Mouse (Mus musculus) small intestine, adult 2 months (tissue): ENCODE results near the gene Dennd1c. TPM values are rescaled to one million over a fixed set of nuclear protein-coding genes. Genes with fewer than 3 reads are reported as not detected.

Experiments used
- H3K27ac ChIP-seq: fragments of 200-500 bp; 2 replicates; pipeline ENCODE4 v1.5.1; 2012; ENCODE audit warnings: low read depth, low read length, control low read depth, inconsistent platforms; ENCODE audit not compliant: insufficient read depth
- H3K27me3 ChIP-seq: fragments of 200-500 bp; 2 replicates; pipeline ENCODE4 v1.6.1; 2012; ENCODE audit warnings: mild to moderate bottlenecking, moderate library complexity, low read length, inconsistent platforms; ENCODE audit not compliant: control insufficient read depth, insufficient read depth
- H3K36me3 ChIP-seq: fragments of 200-500 bp; 2 replicates; pipeline ENCODE4 v1.6.1; 2012; ENCODE audit warnings: mild to moderate bottlenecking, low read length, control low read depth, inconsistent platforms; ENCODE audit not compliant: control insufficient read depth, insufficient read depth
- H3K4me1 ChIP-seq: fragments of 200-500 bp; 2 replicates; pipeline ENCODE4 v1.6.1; 2012; ENCODE audit warnings: low read length, inconsistent platforms, mixed read lengths; ENCODE audit not compliant: control insufficient read depth, insufficient read depth, insufficient read length
- H3K4me3 ChIP-seq: fragments of 200-500 bp; 2 replicates; pipeline ENCODE4 v1.5.1; 2012; ENCODE audit warnings: low read depth, mild to moderate bottlenecking, control low read depth, inconsistent platforms, low read length, moderate library complexity
- CTCF ChIP-seq: fragments of 200-500 bp; IDR thresholded peaks from 2 replicates; pipeline ENCODE4 v1.5.1; 2012; ENCODE audit warnings: low read depth, mild to moderate bottlenecking, control low read depth, inconsistent platforms, low read length, moderate library complexity, mixed read lengths; ENCODE audit not compliant: insufficient replicate concordance, insufficient read length; ENCODE audit errors: extremely low read depth
- POLR2A ChIP-seq: fragments of 200-500 bp; IDR thresholded peaks from 2 replicates; pipeline ENCODE4 v1.6.1; 2012; ENCODE audit warnings: low read depth, mild to moderate bottlenecking, control low read depth, inconsistent platforms, low read length, moderate library complexity
- WGBS: fragments of 180-500 bp; shearing (Covaris S2); methylation state at CpG from one replicate; pipeline ENCODE4 v1.1.7; 2018; 5-methylcytosine and 5-hydroxymethylcytosine counted together
- polyA plus RNA-seq: library from polyadenylated mRNA; depleted of rRNA; stranded (reverse); fragments of >200 nt; gene quantifications from 2 replicates; pipeline ENCODE4 v1.2.3, GENCODE M21; 2012

The Dennd1c gene
- polyA plus RNA-seq, 1 experiment = 13.6 TPM

- TF ChIP-seq CTCF (no peak), POLR2A (peak; percentile 10; the same call in 1 of the 2 replicates)
- WGBS = 7% methylated on average over 18 of the region's 19 CpGs
- Histone ChIP-seq H3K36me3 (no peaks in the 10 kb centered on the region), H3K27ac (no peak overlapping the region), H3K4me3 (peak overlapping the region; percentile 61), H3K27me3 (no peaks in the 10 kb centered on the region), H3K4me1 (peaks cover 8% of the 10 kb centered on the region; the same call in 1 of the 2 replicates)
These were observed 17.7 kb upstream of the Dennd1c start for GRCm38 (mm10) chr17:57095855-57096622.

- H3K4me1 ChIP-seq = peaks cover 8% of the 10 kb centered on the region; the same call in 1 of the 2 replicates
- H3K36me3 ChIP-seq = no peaks in the 10 kb centered on the region
- no peak overlapping the region for H3K4me3 ChIP-seq
- TF ChIP-seq POLR2A = no peak
- no peak for TF ChIP-seq CTCF
- H3K27ac ChIP-seq = peak overlapping the region; percentile 74
- no peaks in the 10 kb centered on the region for H3K27me3 ChIP-seq
- WGBS = 75% methylated on average over 3 of the region's 3 CpGs
These were observed 15.9 kb upstream of the Dennd1c start for GRCm38 (mm10) chr17:57094222-57094621.

GRCm38 (mm10) chr17:57087049-57087832 lies 8.9 kb upstream of the Dennd1c start, which contains the start of gene Tubb4a:
Gene Tubb4a, minus strand, starts transcription at chr17:57087782.
- WGBS = 7% methylated on average over 31 of the region's 31 CpGs
- Histone ChIP-seq H3K27me3 (peaks cover 6% of the 10 kb centered on the region; the same call in 1 of the 2 replicates), H3K27ac (no peak within 1 kb of the TSS), H3K4me3 (peak within 1 kb of the TSS; percentile 52), H3K36me3 (no peaks in the 10 kb centered on the region), H3K4me1 (peaks cover 7% of the 10 kb centered on the region; the same call in 1 of the 2 replicates)
- no peak for TF ChIP-seq CTCF
- TF ChIP-seq POLR2A = no peak

GRCm38 (mm10) chr17:57085970-57086757 lies 7.8 kb upstream of the Dennd1c start:
- 71% methylated on average over 11 of the region's 11 CpGs for WGBS
- TF ChIP-seq CTCF (no peak), POLR2A (no peak)
- Histone ChIP-seq H3K36me3 (no peaks in the 10 kb centered on the region), H3K4me3 (no peak overlapping the region), H3K27me3 (peaks cover 6% of the 10 kb centered on the region; the same call in 1 of the 2 replicates), H3K4me1 (peaks cover 7% of the 10 kb centered on the region; the same call in 1 of the 2 replicates), H3K27ac (no peak overlapping the region)

- peaks cover 6% of the 10 kb centered on the region for H3K4me1 ChIP-seq
- H3K27ac ChIP-seq = no peak overlapping the region
- H3K27me3 ChIP-seq = no peaks in the 10 kb centered on the region
- H3K36me3 ChIP-seq = no peaks in the 10 kb centered on the region
- no peak overlapping the region for H3K4me3 ChIP-seq
- TF ChIP-seq CTCF = no peak
- no peak for TF ChIP-seq POLR2A
- 74% methylated on average over 5 of the region's 5 CpGs for WGBS
These were observed 4.2 kb upstream of the Dennd1c start for GRCm38 (mm10) chr17:57082481-57082880.

- H3K36me3 ChIP-seq = no peaks in the 10 kb centered on the region
- no peaks in the 10 kb centered on the region; the same call in 1 of the 2 replicates for H3K4me1 ChIP-seq
- no peak overlapping the region for H3K27ac ChIP-seq
- 91% methylated on average over 31 of the region's 31 CpGs for WGBS
- H3K27me3 ChIP-seq = no peaks in the 10 kb centered on the region
- TF ChIP-seq CTCF = no peak
- no peak for TF ChIP-seq POLR2A
- H3K4me3 ChIP-seq = no peak overlapping the region
These were observed 3.0 kb upstream of the Dennd1c start for GRCm38 (mm10) chr17:57081234-57081842.
